8 mouse cellular contexts compared by ENCODE assay signal in the genomic region with DNA sequence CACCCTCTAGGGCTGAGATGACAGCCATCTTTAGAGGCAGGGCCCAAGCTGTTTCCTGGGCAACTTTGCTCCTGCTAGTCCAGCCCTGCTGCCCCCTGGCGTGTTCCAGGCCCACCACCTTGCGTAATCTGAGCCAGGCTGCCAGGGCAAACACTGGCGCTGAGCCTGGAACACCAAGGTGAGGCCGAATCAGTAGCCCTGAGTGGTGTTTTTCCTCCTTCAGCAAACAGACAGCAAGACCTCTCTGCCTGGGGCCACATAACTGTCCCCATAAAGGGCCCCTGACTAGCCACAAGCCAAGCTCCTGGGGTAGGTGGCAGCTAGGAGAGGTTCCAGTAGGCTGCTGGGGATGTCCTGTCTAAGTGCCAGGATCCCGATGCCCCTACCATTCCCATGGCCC. TPM values are rescaled to one million over a fixed set of nuclear protein-coding genes. Genes with fewer than 3 reads are reported as not detected.
DNase-seq lines count a peak whose midpoint lies in the region; ATAC-seq lines count a peak whose summit lies in the region.

No protein-coding gene starts in this region.

- no peaks in the 10 kb centered on the region for H3K9me3 ChIP-seq in liver, embryonic 12.5 days (replicated peaks)

- DNase-seq in ovary, postnatal 36 days (ENCODE audit: low spot score): peak; percentile 68
- no peak for DNase-seq in ovary, postnatal 14 days (ENCODE audit: low spot score)
- DNase-seq in cerebellum, postnatal 25 days: peak; percentile 83 to 84
- DNase-seq in heart, postnatal 36 days: peak; percentile 56 to 72
- no peak for DNase-seq in natural killer cell, adult 2 months (ENCODE audit: low spot score in 2 of 2)
- no peak for DNase-seq in layer of hippocampus, adult 8-10 months (ENCODE audit: low spot score in 2 of 2)
- no peak for DNase-seq in frontal cortex, postnatal 10 days (ENCODE audit: low spot score in 2 of 2)

- H3K4me3 ChIP-seq in liver, embryonic 12.5 days: no peak overlapping the region

- ATAC-seq in liver, embryonic 12.5 days: no peak

- 69% methylated on average over 5 of the region's 5 CpGs for WGBS in liver, embryonic 12.5 days (ENCODE audit: insufficient replicate concordance)

- H3K4me1 ChIP-seq in liver, embryonic 12.5 days: peaks cover 54% of the 10 kb centered on the region

- H3K36me3 ChIP-seq in liver, embryonic 12.5 days: peaks cover 36% of the 10 kb centered on the region

- peaks cover 60% of the 10 kb centered on the region for H3K27me3 ChIP-seq in liver, embryonic 12.5 days (replicated peaks)

- H3K27ac ChIP-seq in liver, embryonic 12.5 days: peak overlapping the region; percentile 48; the same call in 1 of the 2 replicates

- intact Hi-C loops in heart, postnatal 36 days (cut with DNase I): loop anchor here (2.0 kb wide), 1 partner anchor 135 kb away; the partner anchor contains the start of gene Blm

- H3K4me2 ChIP-seq in liver, embryonic 12.5 days: peak overlapping the region; percentile 98

- no peak overlapping the region for H3K9ac ChIP-seq in liver, embryonic 12.5 days

RNA-seq across cellular contexts. Expression of gene Furin, which starts 5.1 kb away (rescaled TPM):
- 100 to 1,000 TPM; 111 to 120 TPM for total RNA-seq in heart, postnatal 36 days (2021)
- polyA plus RNA-seq in liver, embryonic 12.5 days (2016; fragmentation: Nextera tagmentation; extraction: Ambion mirVana): 5.6 and 5.9 TPM in 2 replicates
- total RNA-seq in layer of hippocampus, adult 8-10 months (2022): 10 to 100 TPM; 36.1 to 43.8 (median 39.7) TPM

RNA-seq across cellular contexts. Expression of gene Fes, which starts 12.4 kb away (rescaled TPM):
- total RNA-seq in heart, postnatal 36 days (2021): 10 to 100 TPM in 1 of 2 experiments, 1 to 10 TPM in 1; 6.9 to 16.0 TPM
- 10.3 and 11.4 TPM in 2 replicates for polyA plus RNA-seq in liver, embryonic 12.5 days (2016; fragmentation: Nextera tagmentation; extraction: Ambion mirVana)
- total RNA-seq in layer of hippocampus, adult 8-10 months (2022): 10 to 100 TPM in 2 of 4 experiments, 1 to 10 TPM in 2; 7.0 to 20.0 (median 14.1) TPM

RNA-seq across cellular contexts. Expression of gene Man2a2, which starts 28.9 kb away (rescaled TPM):
- 10 to 100 TPM; 60.0 to 62.9 TPM for total RNA-seq in heart, postnatal 36 days (2021)
- polyA plus RNA-seq in liver, embryonic 12.5 days (2016; fragmentation: Nextera tagmentation; extraction: Ambion mirVana): 5.8 and 6.5 TPM in 2 replicates
- 100 to 1,000 TPM; 161 to 192 (median 173) TPM for total RNA-seq in layer of hippocampus, adult 8-10 months (2022)

RNA-seq across cellular contexts. Expression of gene Hddc3, which starts 57.2 kb away (rescaled TPM):
- total RNA-seq in heart, postnatal 36 days (2021): 10 to 100 TPM; 36.1 to 36.4 TPM
- polyA plus RNA-seq in liver, embryonic 12.5 days (2016; fragmentation: Nextera tagmentation; extraction: Ambion mirVana): 5.1 and 6.8 TPM in 2 replicates
- 10 to 100 TPM; 37.7 to 55.7 (median 49.0) TPM for total RNA-seq in layer of hippocampus, adult 8-10 months (2022)

RNA-seq across cellular contexts. Expression of gene Unc45a, which starts 59.3 kb away (rescaled TPM):
- total RNA-seq in heart, postnatal 36 days (2021): 10 to 100 TPM; 15.5 to 16.9 TPM
- 17.1 and 17.3 TPM in 2 replicates for polyA plus RNA-seq in liver, embryonic 12.5 days (2016; fragmentation: Nextera tagmentation; extraction: Ambion mirVana)
- total RNA-seq in layer of hippocampus, adult 8-10 months (2022): 10 to 100 TPM; 35.5 to 47.2 (median 40.6) TPM

Comparison
In these comparisons a context has a peak if more than half of its experiments do, and no peak if none do; other contexts are left out.
1. DNase-seq: peak in ovary, postnatal 36 days (single experiment), cerebellum, postnatal 25 days (2 of 2) and heart, postnatal 36 days (2 of 2); none in ovary, postnatal 14 days (single experiment), natural killer cell, adult 2 months (0 of 2), layer of hippocampus, adult 8-10 months (0 of 2) and frontal cortex, postnatal 10 days (0 of 2).